Mouse (Mus musculus) embryonic facial prominence, embryonic 10.5 days (tissue): ENCODE results near the gene Dnah8. TPM values are rescaled to one million over a fixed set of nuclear protein-coding genes. Genes with fewer than 3 reads are reported as not detected.

ENCODE experiments used
- DNase-seq: peaks from one replicate; pipeline ENCODE4 v3.0.0-alpha.2; 2017; ENCODE audit warnings: low spot score
- H3K27ac ChIP-seq: fragments of 300-500 bp; sonication (generic); replicated peaks from 2 replicates; pipeline ENCODE4 v1.5.1; 2016; ENCODE audit warnings: mild to moderate bottlenecking
- H3K27me3 ChIP-seq: fragments of 300-500 bp; sonication (generic); replicated peaks from 2 replicates; pipeline ENCODE4 v1.6.1; 2016; ENCODE audit warnings: low read depth, mild to moderate bottlenecking; ENCODE audit not compliant: poor library complexity, severe bottlenecking
- H3K36me3 ChIP-seq: fragments of 300-500 bp; sonication (generic); replicated peaks from 2 replicates; pipeline ENCODE4 v1.6.1; 2016; ENCODE audit warnings: mild to moderate bottlenecking, moderate library complexity
- H3K4me1 ChIP-seq: fragments of 300-500 bp; sonication (generic); 2 replicates; pipeline ENCODE4 v1.6.1; 2016
- H3K4me3 ChIP-seq: fragments of 300-500 bp; sonication (generic); 2 replicates; pipeline ENCODE4 v1.5.1; 2016; ENCODE audit warnings: mild to moderate bottlenecking, moderate library complexity
- H3K9me3 ChIP-seq: fragments of 300-500 bp; sonication (generic); 2 replicates; pipeline ENCODE4 v1.6.1; 2016; ENCODE audit warnings: mild to moderate bottlenecking
- WGBS: fragments of 180-500 bp; shearing (Covaris S2); methylation state at CpG from one replicate; pipeline ENCODE4 v1.1.7; 2016; 5-methylcytosine and 5-hydroxymethylcytosine counted together
- polyA plus RNA-seq: library from polyadenylated mRNA; unstranded; fragments of >200 nt; fragmentation: Nextera tagmentation; extraction: Ambion mirVana; gene quantifications from 2 replicates; pipeline ENCODE4 v1.2.1, GENCODE M21; 2016

Gene Dnah8
- polyA plus RNA-seq, 1 experiment from 2014 or later, result 0.88 TPM

- H3K36me3 ChIP-seq, result no peaks in the 10 kb centered on the region
- no peaks in the 10 kb centered on the region for H3K9me3 ChIP-seq
- 91% methylated on average over 4 of the region's 4 CpGs for WGBS
- no peak overlapping the region for H3K4me3 ChIP-seq
- H3K27ac ChIP-seq, result no peak overlapping the region
- H3K27me3 ChIP-seq, result no peaks in the 10 kb centered on the region
- no peaks in the 10 kb centered on the region for H3K4me1 ChIP-seq
- DNase-seq, result no peak
These were observed 55.5 kb downstream of the Dnah8 start for GRCm38 (mm10) chr17:30679612-30680011.

DNA sequence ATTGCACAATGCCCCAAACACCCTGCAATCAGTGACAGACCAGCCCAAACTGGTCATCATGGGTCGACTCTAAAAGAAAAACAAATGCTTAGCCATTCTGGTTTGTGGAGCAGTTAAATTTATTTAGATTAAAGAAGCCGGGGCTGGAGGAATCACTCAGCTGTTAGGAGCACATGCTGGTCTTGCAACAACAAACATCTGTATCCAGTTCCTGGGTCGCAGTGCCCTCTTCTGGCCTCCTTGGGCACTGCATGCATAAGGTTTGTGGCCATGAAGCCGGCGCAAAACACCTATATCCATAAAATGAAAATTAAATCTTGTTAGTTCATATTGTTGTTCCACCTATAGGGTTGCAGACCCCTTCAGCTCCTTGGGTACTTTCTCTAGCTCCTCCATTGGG is 57.5 kb downstream of the Dnah8 start:
- H3K27me3 ChIP-seq, result no peaks in the 10 kb centered on the region
- no peaks in the 10 kb centered on the region for H3K36me3 ChIP-seq
- no peaks in the 10 kb centered on the region for H3K9me3 ChIP-seq
- DNase-seq, result peak; percentile 71
- no peaks in the 10 kb centered on the region for H3K4me1 ChIP-seq
- WGBS, result 22% methylated on average over 5 of the region's 5 CpGs
- no peak overlapping the region for H3K4me3 ChIP-seq
- H3K27ac ChIP-seq, result no peak overlapping the region

GRCm38 (mm10) chr17:30690181-30690580 is 66.0 kb downstream of the Dnah8 start:
- Histone ChIP-seq H3K27ac (no peak overlapping the region), H3K9me3 (no peaks in the 10 kb centered on the region), H3K27me3 (no peaks in the 10 kb centered on the region), H3K36me3 (no peaks in the 10 kb centered on the region), H3K4me1 (peaks cover 17% of the 10 kb centered on the region), H3K4me3 (no peak overlapping the region)
- 95% methylated on average over 8 of the region's 8 CpGs for WGBS
- DNase-seq, result no peak

DNA sequence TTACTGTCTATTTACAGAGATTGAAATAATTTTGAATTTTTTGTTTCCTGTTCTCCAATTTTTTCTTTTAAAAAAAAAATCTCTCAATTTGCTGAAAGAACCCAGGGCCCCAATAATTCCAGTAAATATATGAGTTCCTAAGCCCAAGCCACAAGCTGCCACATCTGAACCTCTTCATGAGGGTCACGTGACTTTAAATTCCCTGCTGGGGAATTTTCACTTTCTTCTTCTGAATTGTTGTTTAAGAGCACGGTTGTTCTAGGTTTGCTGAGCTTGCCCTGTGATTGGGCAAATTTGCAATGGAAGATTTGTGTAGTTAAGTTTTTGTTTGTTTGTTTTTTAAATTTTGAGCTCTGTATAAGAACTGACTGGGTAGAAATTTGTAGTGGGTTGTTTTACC is 67.3 kb downstream of the Dnah8 start:
- Histone ChIP-seq H3K27ac (no peak overlapping the region), H3K27me3 (no peaks in the 10 kb centered on the region), H3K36me3 (no peaks in the 10 kb centered on the region), H3K4me1 (peaks cover 17% of the 10 kb centered on the region), H3K4me3 (no peak overlapping the region), H3K9me3 (no peaks in the 10 kb centered on the region)
- no peak for DNase-seq
- 52% methylated on average over 2 of the region's 2 CpGs for WGBS

DNA sequence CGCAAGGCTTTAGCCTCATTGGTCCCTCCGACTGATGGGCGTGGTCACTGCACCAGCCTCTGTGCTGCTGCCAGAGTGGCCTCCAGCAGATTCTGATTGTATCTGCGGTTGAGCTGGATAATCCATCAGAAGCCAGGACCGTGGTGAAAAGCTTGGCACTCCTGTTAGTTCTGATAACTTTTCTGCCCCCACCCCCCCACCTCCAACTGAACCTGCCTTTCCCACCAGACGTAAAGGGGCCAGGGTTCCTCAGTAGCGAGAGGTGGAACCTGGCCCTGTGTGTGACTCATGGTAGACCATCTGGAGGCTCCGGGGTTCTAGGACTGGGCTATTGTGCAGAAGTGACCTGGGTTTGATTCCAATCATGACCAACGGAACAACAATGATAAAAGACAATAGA is 70.1 kb downstream of the Dnah8 start:
- H3K27me3 ChIP-seq, result no peaks in the 10 kb centered on the region
- H3K36me3 ChIP-seq, result no peaks in the 10 kb centered on the region
- H3K4me3 ChIP-seq, result no peak overlapping the region
- WGBS, result 87% methylated on average over 9 of the region's 9 CpGs
- H3K27ac ChIP-seq, result no peak overlapping the region
- no peak for DNase-seq
- H3K4me1 ChIP-seq, result peaks cover 9% of the 10 kb centered on the region; the same call in 1 of the 2 replicates
- no peaks in the 10 kb centered on the region for H3K9me3 ChIP-seq

GRCm38 (mm10) chr17:30714732-30715131 is 90.6 kb downstream of the Dnah8 start:
- Histone ChIP-seq H3K9me3 (no peaks in the 10 kb centered on the region), H3K4me1 (no peaks in the 10 kb centered on the region), H3K27me3 (no peaks in the 10 kb centered on the region), H3K4me3 (no peak overlapping the region), H3K27ac (no peak overlapping the region), H3K36me3 (no peaks in the 10 kb centered on the region)
- DNase-seq, result no peak
- 70% methylated on average over 3 of the region's 3 CpGs for WGBS

GRCm38 (mm10) chr17:30718197-30718596 is 94.0 kb downstream of the Dnah8 start:
- no peak for DNase-seq
- Histone ChIP-seq H3K36me3 (no peaks in the 10 kb centered on the region), H3K27me3 (no peaks in the 10 kb centered on the region), H3K4me1 (no peaks in the 10 kb centered on the region), H3K9me3 (no peaks in the 10 kb centered on the region), H3K27ac (no peak overlapping the region), H3K4me3 (no peak overlapping the region)
- WGBS, result 91% methylated on average over 7 of the region's 7 CpGs

DNA sequence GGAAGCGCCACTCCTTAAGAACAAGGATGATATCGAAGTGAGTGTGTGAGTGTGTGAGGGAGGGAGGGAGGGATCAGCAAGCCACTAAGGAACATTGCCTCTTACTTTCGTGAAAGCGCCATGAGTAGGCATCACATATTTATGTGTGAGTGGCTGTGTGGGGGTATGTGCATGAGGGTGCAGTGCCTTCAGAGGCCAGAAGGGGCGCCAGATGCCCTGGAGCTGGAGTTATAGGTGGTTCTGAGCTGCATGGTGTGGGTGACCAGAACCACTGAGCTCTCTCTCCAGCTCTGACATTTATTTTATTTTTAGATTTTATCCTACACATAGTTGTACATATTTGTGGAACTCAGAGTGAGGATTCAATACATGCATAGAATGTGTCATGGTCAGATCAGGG is 94.9 kb downstream of the Dnah8 start:
- no peak overlapping the region for H3K27ac ChIP-seq
- H3K27me3 ChIP-seq, result no peaks in the 10 kb centered on the region
- H3K36me3 ChIP-seq, result no peaks in the 10 kb centered on the region
- H3K9me3 ChIP-seq, result no peaks in the 10 kb centered on the region
- H3K4me3 ChIP-seq, result no peak overlapping the region
- WGBS, result 83% methylated on average over 5 of the region's 5 CpGs
- no peak for DNase-seq
- H3K4me1 ChIP-seq, result no peaks in the 10 kb centered on the region

DNA sequence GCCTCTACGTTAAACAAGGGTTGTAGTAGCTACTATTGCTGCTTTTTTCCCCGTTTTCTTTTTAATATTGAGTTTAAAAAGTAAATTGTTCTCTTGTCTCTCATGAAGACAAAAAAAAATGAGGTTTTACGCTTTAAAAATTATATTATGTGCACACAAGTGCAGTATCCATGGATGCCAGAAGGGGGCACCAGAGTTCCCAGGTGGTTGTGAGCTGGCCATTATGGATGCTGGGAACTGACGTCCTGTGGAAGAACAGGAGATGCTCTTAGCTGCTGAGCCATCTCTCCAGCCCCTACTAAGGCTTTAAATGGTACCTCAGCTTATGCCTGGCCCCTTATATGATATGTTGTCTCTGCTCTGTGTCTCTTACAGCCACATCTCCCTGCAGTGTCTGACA is 103.6 kb downstream of the Dnah8 start:
- peaks cover 3% of the 10 kb centered on the region; the same call in 1 of the 2 replicates for H3K4me1 ChIP-seq
- DNase-seq, result no peak

GRCm38 (mm10) chr17:30732736-30733135 is 108.6 kb downstream of the Dnah8 start:
- no peaks in the 10 kb centered on the region for H3K27me3 ChIP-seq
- H3K36me3 ChIP-seq, result no peaks in the 10 kb centered on the region
- DNase-seq, result no peak
- no peak overlapping the region for H3K4me3 ChIP-seq
- WGBS, result 79% methylated on average over 3 of the region's 3 CpGs
- H3K9me3 ChIP-seq, result peaks cover 4% of the 10 kb centered on the region; the same call in 1 of the 2 replicates
- no peak overlapping the region for H3K27ac ChIP-seq
- H3K4me1 ChIP-seq, result peaks cover 5% of the 10 kb centered on the region; the same call in 1 of the 2 replicates

More for the DNA sequence above, 103.6 kb downstream of the Dnah8 start:
- H3K27me3 ChIP-seq, result no peaks in the 10 kb centered on the region
- no peak overlapping the region for H3K27ac ChIP-seq
- H3K4me3 ChIP-seq, result no peak overlapping the region
- 55% methylated on average over 4 of the region's 4 CpGs for WGBS
- H3K36me3 ChIP-seq, result no peaks in the 10 kb centered on the region
- no peaks in the 10 kb centered on the region for H3K9me3 ChIP-seq

DNA sequence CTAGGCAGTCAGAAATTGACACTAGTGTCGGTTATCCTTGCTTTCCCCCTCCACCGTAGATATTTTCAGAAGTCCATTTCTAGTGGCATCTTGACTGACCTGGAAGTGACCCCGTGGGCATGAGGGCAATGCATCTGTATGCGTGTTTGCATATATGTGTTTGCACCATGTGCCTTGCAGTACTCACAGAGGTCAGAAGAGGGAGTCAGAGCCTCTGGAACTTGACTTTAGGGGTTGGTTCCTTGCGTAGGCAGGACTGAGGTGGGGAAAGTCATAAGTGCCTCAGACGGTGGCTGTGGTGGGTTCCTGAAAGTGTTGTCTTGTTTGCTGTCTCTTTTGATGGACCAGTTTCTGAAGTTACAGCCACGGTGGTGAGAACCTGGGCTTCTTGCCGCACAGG is 110.6 kb downstream of the Dnah8 start:
- H3K27ac ChIP-seq, result no peak overlapping the region
- peaks cover 5% of the 10 kb centered on the region; the same call in 1 of the 2 replicates for H3K4me1 ChIP-seq
- DNase-seq, result no peak
- no peaks in the 10 kb centered on the region for H3K36me3 ChIP-seq
- no peaks in the 10 kb centered on the region for H3K27me3 ChIP-seq
- H3K9me3 ChIP-seq, result peaks cover 4% of the 10 kb centered on the region; the same call in 1 of the 2 replicates
- no peak overlapping the region for H3K4me3 ChIP-seq
- WGBS, result 90% methylated on average over 8 of the region's 8 CpGs

DNA sequence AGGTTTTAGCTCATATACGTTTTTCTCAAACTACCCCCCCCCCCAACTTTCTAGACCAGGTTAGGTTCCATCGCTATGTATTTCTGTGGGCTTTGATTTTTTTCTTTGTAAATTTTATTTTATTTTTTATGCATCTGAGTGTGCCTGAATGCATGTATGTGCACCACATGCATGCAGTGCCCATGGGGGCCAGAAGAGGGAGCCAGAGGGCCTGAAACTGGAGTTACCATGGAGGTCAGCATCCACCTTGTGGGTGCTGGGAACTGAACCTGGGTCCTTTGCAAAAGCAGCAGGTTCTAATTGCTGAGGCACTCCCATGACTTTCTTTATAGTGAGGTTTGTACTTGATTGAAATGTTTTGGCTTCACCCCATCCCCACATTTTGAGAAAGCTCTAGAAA is 111.3 kb downstream of the Dnah8 start:
- 90% methylated on average over 2 of the region's 2 CpGs for WGBS
- Histone ChIP-seq H3K9me3 (peaks cover 4% of the 10 kb centered on the region; the same call in 1 of the 2 replicates), H3K27me3 (no peaks in the 10 kb centered on the region), H3K27ac (no peak overlapping the region), H3K4me3 (no peak overlapping the region), H3K4me1 (peaks cover 5% of the 10 kb centered on the region; the same call in 1 of the 2 replicates), H3K36me3 (no peaks in the 10 kb centered on the region)
- no peak for DNase-seq

DNA sequence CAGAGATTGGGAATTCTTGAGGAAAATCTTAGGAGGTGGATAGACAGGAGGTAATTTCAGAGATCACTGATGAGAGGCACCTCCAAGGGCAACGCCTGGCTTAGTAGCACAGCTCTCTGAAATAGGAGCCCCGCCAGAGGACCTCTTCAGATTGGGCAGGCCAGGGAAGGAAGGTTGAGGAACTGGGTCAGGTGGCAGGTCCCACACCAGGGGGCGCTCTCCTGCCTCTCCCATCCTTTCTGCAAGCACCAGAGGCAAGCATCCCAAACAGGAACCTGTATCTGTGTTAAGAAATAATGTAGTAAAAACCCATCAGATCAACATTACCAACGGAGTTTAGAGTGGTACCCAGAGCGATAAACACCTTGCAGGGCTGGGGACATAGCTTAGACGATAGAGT is 113.6 kb downstream of the Dnah8 start:
- peaks cover 2% of the 10 kb centered on the region; the same call in 1 of the 2 replicates for H3K4me1 ChIP-seq
- 48% methylated on average over 6 of the region's 6 CpGs for WGBS
- DNase-seq, result peak; percentile 69
- H3K36me3 ChIP-seq, result no peaks in the 10 kb centered on the region
- no peak overlapping the region for H3K27ac ChIP-seq
- H3K9me3 ChIP-seq, result peaks cover 4% of the 10 kb centered on the region; the same call in 1 of the 2 replicates
- no peak overlapping the region for H3K4me3 ChIP-seq
- H3K27me3 ChIP-seq, result no peaks in the 10 kb centered on the region
